Mouse (Mus musculus) 3T3-L1 (cell line): Measurements from ENCODE around the gene Nomo1.

ENCODE experiments used
- DNase-seq: peaks from one replicate; pipeline ENCODE4 v3.0.0-alpha.2; 2015; ENCODE audit warnings: low read depth, low spot score

Nomo1 gene

GRCm38 (mm10) chr7:46033109-46033869 lies at the start of gene Nomo1:
Nomo1 (plus strand) TSS chr7:46033698.
- peak; percentile 88 for DNase-seq

- DNase-seq, result no peak
Observed at GRCm38 (mm10) chr7:45986893-45987292, 46.6 kb upstream of the Nomo1 start.

- no peak for DNase-seq
Observed at GRCm38 (mm10) chr7:45988344-45988743, 45.2 kb upstream of the Nomo1 start.

GRCm38 (mm10) chr7:45992470-45992869 lies 41.0 kb upstream of the Nomo1 start:
- DNase-seq, result no peak

- no peak for DNase-seq
Observed at GRCm38 (mm10) chr7:46000577-46000976, 32.9 kb upstream of the Nomo1 start.

- DNase-seq, result no peak
Observed at GRCm38 (mm10) chr7:46002748-46003147, 30.8 kb upstream of the Nomo1 start.

- peak; percentile 74 for DNase-seq
Observed at GRCm38 (mm10) chr7:46009578-46009977, 23.9 kb upstream of the Nomo1 start.

- no peak for DNase-seq
Observed at GRCm38 (mm10) chr7:46012121-46012520, 21.4 kb upstream of the Nomo1 start.

GRCm38 (mm10) chr7:46013266-46014010 lies 20.1 kb upstream of the Nomo1 start:
- DNase-seq, result peak; percentile 61

GRCm38 (mm10) chr7:46019594-46019993 lies 13.9 kb upstream of the Nomo1 start:
- no peak for DNase-seq

GRCm38 (mm10) chr7:46021951-46022350 lies 11.5 kb upstream of the Nomo1 start:
- no peak for DNase-seq

GRCm38 (mm10) chr7:46025436-46025835 lies 8.1 kb upstream of the Nomo1 start:
- DNase-seq, result no peak

- DNase-seq, result no peak
Observed at GRCm38 (mm10) chr7:46028681-46029080, 4.8 kb upstream of the Nomo1 start.

- no peak for DNase-seq
Observed at GRCm38 (mm10) chr7:46029299-46030144, 4.0 kb upstream of the Nomo1 start.

GRCm38 (mm10) chr7:46030145-46030488 lies 3.4 kb upstream of the Nomo1 start, which contains the start of gene Abcc6:
Abcc6 (minus strand) TSS chr7:46030302.
- DNase-seq, result no peak

GRCm38 (mm10) chr7:46031075-46031474 lies 2.4 kb upstream of the Nomo1 start:
- DNase-seq, result no peak

- no peak for DNase-seq
Observed at GRCm38 (mm10) chr7:46033870-46034337, 406 bp downstream of the Nomo1 start.

- no peak for DNase-seq
Observed at GRCm38 (mm10) chr7:46034991-46035390, 1.5 kb downstream of the Nomo1 start.

GRCm38 (mm10) chr7:46035468-46035867 lies 2.0 kb downstream of the Nomo1 start:
- no peak for DNase-seq

GRCm38 (mm10) chr7:46037433-46037832 lies 3.9 kb downstream of the Nomo1 start:
- DNase-seq, result no peak

- DNase-seq, result no peak
Observed at GRCm38 (mm10) chr7:46039873-46040272, 6.4 kb downstream of the Nomo1 start.

GRCm38 (mm10) chr7:46044106-46044505 lies 10.6 kb downstream of the Nomo1 start:
- DNase-seq, result no peak
